Mouse (Mus musculus) embryo, embryonic 10.5 days (tissue): ENCODE measurements around the gene Pnpla2.

Experiments
- DNase-seq: peaks from one replicate; pipeline ENCODE4 v3.0.0-alpha.2; 2015; ENCODE audit warnings: low spot score

The Pnpla2 gene

DNA sequence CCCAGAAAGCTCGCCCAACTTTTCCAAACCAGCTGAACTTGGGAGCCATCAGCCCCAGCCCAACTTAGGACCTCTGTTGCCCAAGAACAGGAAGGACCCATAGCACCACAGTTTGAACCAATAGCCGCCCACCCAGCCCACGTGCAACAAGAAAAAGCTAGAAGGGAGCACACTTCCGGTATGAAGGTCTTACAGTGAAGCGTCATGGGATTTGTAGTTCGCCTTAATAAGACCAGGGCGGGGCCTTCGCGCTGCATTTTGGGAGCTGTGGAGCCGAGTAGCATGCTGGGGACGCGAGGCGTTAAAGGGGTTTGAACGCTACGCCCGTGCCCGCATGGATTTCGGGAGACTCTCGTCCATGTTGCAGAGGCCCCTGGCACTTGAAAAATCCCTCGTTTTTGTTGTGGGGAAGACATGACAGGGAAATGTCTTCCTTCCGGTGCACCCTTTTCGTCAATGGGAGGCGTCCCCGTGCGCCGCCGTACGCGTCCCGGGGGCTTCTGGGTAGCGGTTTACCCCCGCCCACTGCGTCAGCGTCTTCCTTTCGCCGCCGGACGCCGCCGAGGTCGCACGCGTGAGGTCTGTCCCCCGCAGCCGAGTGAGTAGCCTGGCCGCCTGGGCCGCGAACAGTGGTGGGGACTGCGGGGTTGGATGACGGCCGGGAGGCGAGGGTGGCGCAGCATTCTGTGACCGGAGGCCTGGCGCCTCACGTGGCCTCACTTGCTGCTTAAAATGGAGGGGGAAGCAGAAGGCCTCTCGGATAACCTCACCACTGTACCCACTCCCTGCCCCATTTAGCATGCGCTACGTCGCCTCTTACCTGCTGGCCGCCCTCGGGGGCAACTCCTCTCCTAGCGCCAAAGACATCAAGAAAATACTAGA lies 7.6 kb upstream of the Pnpla2 start, which contains the start of gene Rplp2:
Rplp2 (plus strand) TSS at position 261 of the 882 bp plus-strand sequence.
- peak; percentile 97 for DNase-seq

- no peak for DNase-seq
Observed at GRCm38 (mm10) chr7:141451928-141452327, 3.1 kb upstream of the Pnpla2 start.

DNA sequence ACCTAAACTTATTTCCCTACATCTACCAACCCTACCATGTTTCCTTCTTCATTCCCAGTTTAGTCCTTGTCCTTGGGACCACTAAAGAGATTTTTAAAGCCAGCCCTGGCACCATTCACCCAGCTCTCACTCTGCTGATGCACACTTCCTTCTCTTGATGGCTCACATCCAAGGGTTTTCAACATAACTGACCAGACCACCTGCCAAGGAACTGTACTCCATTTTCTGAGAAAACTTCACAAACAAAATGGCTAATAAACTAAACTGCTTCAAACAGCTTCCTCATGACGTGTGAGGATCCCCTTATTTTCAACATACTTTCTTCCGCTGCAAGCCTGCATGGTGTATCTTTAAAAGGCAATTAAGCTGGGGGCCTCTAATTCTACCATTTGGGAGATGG lies 1.4 kb upstream of the Pnpla2 start:
- DNase-seq: no peak

GRCm38 (mm10) chr7:141455610-141456314 lies 764 bp downstream of the Pnpla2 start:
- DNase-seq: peak; percentile 76

DNA sequence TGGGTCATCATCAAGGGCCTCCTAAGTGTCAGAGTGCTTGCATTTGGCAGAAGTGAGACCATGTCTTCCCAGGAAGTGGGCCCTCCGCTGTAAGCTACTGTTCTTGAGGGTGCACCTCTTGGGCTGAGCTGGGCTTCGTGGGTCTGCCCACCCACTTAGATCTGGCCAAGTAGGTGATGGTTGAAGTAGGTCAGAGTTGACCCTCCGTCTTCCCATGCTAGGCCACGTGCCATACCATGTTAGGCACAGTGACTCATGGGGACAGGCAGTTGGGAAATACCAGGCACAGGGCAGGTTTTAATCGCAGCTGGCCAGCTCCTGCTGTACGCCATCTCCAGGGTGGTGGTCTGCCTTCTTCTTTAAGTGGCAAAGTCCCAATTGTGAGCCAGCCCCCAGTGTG lies 1.7 kb downstream of the Pnpla2 start:
- DNase-seq: no peak

- no peak for DNase-seq
Observed at GRCm38 (mm10) chr7:141457236-141457635, 2.2 kb downstream of the Pnpla2 start.

DNA sequence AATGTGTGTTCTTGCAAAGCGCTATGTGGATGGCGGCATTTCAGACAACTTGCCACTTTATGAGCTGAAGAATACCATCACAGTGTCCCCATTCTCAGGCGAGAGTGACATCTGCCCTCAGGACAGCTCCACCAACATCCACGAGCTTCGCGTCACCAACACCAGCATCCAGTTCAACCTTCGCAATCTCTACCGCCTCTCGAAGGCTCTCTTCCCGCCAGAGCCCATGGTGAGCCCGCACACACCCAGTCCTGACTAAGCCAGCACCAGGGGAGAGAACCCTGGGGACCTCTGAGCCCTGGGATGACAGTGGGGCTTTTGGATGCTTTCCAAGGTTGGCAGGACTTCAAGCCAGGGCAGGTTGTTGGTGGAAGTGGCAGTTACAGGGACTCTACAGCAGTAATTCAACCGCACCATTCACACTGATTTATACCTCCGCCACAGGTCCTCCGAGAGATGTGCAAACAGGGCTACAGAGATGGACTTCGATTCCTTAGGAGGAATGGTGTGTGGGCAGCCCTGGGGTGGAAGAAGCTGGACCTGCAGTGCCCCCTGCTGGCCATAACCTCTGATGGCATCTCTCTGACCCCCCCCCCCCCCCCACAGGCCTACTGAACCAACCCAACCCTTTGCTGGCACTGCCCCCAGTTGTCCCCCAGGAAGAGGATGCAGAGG lies 3.1 kb downstream of the Pnpla2 start:
- peak; percentile 61 for DNase-seq

GRCm38 (mm10) chr7:141458661-141459060 lies 3.7 kb downstream of the Pnpla2 start:
- no peak for DNase-seq

- DNase-seq: no peak
Observed at GRCm38 (mm10) chr7:141459301-141459711, 4.3 kb downstream of the Pnpla2 start.

DNA sequence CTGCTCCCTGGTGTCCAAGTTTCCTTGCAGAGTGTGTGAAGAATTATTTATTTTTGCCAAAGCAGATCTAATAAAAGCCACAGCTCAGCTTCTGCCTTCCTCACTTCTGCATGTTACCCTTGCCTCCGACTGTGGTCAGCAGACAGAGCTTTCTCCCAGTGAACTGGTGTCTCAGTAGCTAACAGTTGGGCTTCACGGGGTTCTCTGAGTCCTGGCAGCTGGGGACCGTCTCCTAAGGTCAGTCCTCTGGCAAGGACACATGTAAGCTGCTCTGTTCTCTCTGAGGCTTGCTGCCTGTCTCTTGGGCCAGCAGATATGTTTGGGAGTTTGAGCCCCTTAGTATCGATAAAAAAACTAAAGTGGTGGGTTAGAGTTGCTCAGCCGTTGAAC lies 5.0 kb downstream of the Pnpla2 start:
- no peak for DNase-seq

DNA sequence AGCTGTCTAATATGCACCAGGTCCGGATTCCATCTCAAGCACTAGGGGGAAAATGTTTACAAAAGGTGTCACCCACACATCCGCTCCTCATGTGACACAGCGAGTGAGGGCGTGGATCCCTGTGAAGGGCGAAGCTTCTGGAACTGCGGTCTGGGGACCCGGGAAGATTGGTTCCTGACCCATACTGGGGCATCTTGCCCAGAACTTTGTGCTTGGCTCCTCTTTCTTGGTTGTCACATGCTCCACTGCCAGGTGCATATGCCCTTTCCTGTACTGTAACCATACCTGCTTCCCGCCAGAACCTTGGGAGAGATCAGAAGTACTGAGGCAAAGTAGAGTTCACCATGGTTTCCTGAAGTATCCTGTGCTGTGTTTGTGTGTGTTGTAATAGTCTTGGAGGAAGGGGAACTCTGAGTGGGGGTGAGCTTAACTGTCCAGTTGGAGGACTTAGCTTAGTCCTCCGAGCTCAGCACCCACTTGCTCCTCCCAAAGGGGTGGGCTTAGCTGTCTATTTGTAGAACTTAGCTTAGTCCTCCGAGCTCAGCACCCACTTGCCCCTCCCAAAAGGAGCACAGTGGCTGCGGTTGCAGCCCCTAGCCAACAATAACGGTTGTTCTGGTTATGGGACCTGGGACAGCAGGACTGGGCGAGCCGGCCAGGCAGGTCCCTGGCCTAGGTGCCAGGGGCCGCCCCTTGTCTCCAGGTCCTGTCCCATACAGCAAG lies 5.6 kb downstream of the Pnpla2 start, which contains the start of gene Cracr2b:
Cracr2b (plus strand) TSS at position 704 of the 723 bp plus-strand sequence.
- no peak for DNase-seq

DNA sequence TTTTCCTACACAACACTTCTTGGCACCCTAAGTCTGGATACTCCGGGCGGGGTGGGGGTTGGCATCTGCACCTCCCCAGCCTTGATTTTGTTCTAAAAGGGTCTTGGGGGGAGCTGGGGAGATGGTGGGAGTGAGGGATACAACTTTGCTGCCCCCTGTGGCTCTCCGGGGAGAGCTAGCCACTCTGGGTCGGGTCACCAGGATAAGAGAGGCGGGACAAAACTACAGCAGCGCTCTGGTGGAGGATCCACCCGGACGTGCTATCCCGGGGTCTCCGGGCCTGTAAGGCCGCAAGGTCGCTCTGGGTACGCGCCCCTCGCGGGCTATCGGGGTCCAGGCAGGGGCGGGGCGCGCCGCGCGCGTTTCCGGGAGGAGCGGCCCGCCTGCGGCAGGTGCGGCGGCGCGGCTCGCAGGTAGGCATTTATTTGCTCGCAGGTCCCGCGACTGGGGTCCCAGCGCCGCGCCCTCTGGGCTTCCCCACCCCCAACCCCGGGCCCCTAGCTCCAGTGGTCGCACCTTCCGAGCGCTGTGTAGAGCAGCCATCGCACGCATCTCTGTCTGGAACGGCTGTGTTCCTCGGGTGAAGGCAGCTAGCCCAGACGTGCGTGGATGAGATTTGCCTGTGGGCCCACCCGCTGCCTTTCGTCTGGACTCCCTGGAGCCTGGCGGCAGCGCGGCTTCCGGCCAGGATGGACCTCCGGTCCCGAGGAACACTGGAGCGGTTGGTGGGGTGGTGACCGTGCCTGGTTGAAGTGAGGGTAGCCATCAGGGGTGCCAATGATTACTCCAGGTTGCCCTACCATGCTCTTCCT lies 6.7 kb downstream of the Pnpla2 start:
- DNase-seq: no peak

DNA sequence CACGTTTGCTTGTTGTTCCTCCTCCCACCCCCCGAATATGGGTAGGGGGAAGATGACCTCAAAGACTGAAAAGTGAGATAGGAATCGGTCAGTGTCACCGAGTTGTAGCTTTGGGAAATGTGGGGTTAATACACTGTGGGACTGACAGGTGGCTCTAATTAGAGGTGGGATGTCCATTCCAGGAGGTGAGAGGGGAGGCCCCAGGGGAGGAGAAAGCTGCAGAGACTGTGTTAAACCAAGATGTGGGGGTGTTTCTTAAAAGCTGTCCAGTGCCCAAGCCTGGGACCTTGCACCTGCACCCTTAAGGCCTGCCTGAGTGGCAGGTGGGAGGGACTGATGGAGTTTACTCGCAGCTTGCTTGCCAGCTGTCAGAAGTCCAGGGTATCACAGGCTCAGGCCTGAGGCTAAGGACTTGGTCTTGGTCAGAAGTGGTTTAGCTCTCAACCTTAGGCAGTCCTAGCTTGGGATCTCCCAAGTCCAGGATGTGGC lies 7.4 kb downstream of the Pnpla2 start:
- no peak for DNase-seq

- DNase-seq: no peak
Observed at GRCm38 (mm10) chr7:141463824-141464602, 9.0 kb downstream of the Pnpla2 start.

GRCm38 (mm10) chr7:141464603-141465201 lies 9.7 kb downstream of the Pnpla2 start:
- no peak for DNase-seq

- no peak for DNase-seq
Observed at GRCm38 (mm10) chr7:141465388-141466044, 10.5 kb downstream of the Pnpla2 start.

GRCm38 (mm10) chr7:141466045-141466394 lies 11.0 kb downstream of the Pnpla2 start:
- DNase-seq: no peak

GRCm38 (mm10) chr7:141466607-141467148 lies 11.7 kb downstream of the Pnpla2 start:
- DNase-seq: no peak
